Mouse (Mus musculus): ENCODE results near the gene Coa7. TPM values are rescaled to one million over a fixed set of nuclear protein-coding genes. Genes with fewer than 3 reads are reported as not detected.

Coa7 gene
- 10 to 100 TPM; 16.1 to 26.8 (median 22.9) TPM for polyA plus RNA-seq (2017; shearing (Covaris generic))

DNA sequence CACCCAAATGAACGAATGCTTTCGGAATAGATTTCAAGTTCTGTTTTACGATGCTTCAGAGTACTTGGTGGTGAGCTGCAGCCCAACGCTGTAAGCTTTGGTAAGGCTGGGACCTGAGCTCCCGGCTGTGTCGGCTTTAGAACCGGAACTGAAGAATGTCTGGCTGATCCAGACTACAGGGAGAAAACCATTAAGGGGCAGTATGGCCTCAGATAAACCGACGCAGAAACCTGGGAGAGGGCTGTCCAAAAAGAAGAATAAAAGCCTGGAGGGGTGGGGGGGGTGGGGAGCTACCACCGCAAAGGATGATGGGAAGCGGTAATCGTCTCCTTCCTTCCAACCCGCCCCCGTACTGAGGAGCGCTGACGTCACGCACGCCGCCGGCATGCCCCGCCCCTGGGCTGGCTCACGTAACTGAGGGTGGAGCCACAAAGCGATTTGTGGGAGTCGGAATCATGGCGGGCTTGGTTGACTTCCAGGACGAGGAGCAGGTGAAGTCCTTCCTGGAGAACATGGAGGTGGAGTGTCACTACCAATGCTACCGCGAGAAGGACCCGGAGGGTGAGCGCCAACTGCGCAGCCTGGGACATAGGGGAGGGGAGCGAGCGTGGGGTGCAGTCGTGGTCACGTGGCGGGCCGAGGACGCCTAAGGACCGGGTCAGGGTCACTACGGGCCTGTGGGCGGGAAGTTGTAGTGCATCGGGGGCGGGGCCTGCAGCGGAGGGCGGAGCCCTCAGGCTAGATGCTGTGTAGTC, at the start of gene Coa7:
Gene Coa7 (plus strand): TSS at position 411 of the 755 bp plus-strand sequence.
- peak; percentile 94 for ATAC-seq

DNA sequence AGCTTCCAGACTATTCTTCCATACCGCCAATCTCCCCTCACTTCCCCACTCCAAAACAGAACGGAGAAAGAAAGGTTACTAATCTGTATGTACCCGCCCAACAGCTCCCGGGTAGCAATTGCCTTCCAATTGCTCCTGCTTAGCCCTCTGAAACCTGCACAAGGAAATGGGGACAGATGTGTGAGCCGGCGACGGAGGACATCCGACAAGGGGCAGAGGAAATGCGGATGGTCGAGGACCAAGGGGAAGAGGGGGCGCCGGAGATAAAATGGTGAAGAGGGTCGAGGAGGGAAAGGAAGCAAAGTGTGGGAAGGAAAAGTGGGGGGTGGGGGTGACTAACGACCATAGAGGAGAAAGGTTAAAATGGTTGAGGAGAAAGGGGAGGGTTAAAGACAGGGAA, 27.7 kb upstream of the Coa7 start:
- ATAC-seq, result peak; percentile 6

DNA sequence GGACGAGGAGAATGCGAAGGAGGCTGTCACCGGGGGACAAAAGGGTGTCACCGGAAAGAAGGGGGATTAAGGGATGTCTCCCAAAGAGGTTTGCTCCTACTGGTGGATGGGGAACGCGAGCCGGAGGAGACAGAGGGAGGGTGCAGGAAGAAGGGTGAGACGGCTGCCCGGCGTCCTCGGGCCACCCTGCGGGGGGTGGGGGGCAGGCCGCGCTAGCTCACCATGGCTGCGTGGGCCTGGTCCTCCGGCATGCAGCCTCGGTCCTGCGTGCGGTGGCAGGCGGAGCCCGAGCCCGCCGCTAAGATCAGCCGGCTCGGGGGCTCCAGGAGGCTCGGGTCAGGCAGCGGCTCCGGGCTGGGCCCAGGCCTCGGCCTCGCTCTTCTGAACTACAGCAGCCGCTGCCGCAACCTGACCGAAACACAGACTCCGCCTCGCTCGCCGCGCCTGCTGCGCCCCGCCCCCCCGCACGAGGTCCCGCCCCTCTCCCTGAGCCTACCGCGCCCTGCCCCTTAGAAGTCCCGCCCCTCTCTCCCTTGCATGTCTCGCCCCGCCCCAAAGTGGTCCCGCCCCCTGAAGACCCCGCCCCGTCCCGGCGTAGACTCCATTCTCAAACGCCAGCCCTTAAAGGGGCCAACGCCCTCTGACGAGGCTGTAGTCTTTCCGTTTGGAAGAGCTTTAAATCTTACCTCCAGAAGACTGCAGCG, 27.1 kb upstream of the Coa7 start, which contains the start of gene Zyg11b:
Gene Zyg11b (minus strand): TSS at position 427 of the 704 bp plus-strand sequence.
- ATAC-seq, result peak; percentile 88

DNA sequence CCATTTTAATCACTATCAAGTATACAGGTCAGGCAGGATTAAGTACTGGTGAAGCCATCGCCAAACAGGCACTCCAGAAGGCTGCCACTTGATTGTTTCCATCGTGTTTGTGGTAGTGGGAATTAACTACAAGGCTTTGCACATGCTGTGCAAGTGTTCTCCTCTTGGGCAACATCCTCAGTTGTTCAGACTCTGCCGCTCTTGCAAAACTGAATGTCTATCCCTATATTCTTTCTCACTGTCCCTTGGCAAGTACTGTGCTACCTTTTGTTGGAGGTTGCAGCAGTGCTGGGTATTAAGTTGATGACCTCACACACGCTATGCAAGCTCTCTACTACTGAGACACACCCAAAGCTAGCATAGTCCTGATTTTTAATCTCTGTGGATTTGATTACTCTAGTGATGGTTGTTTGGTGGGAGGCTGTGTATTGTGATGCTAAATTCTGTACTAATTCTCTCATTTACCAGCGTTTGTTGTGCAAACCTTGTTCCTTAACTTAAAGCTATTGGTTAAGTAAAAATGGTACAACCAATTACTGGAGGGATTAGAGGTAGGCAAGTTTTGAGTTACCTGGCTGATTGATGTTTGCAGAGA, 25.5 kb upstream of the Coa7 start:
- no peak for ATAC-seq

DNA sequence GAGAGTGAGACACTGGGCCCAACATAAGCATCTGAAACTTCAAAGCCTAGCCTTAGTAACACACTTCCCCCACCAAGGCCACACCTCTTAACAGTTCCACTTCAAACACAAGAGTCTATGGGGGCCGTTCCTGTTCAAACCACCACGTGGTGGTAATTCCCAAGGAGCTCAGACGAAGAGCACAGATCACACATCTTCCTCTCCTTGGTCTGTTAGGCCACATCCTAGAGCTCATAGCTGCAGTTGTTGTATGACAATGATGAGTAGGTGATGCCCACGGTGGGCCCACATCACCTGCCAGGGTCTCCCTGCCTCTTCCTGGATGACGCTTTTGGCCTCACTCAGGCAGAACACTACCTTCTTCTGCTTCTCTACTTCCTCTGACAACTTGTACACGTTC, 17.2 kb upstream of the Coa7 start:
- peak; percentile 80 for ATAC-seq

DNA sequence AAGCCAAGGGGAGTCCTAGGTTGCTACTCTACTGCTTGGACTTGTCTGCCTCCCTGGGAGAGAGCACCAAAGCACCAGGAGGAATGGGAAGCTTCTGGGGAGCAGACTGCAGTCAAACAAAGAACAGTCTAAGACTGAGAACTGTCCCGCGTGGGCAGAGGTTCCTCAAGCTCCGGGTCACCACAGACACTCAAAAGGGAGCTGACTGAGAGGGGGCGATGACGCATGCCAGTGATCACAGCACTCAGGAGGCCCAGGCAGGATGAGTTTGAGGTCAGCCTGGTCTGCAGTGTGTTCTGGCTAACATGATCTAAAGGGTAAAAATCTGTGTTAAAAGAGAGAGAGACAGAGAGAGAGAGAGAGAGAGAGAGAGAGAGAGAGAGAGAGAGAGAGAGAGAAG, 13.9 kb upstream of the Coa7 start:
- ATAC-seq, result no peak

DNA sequence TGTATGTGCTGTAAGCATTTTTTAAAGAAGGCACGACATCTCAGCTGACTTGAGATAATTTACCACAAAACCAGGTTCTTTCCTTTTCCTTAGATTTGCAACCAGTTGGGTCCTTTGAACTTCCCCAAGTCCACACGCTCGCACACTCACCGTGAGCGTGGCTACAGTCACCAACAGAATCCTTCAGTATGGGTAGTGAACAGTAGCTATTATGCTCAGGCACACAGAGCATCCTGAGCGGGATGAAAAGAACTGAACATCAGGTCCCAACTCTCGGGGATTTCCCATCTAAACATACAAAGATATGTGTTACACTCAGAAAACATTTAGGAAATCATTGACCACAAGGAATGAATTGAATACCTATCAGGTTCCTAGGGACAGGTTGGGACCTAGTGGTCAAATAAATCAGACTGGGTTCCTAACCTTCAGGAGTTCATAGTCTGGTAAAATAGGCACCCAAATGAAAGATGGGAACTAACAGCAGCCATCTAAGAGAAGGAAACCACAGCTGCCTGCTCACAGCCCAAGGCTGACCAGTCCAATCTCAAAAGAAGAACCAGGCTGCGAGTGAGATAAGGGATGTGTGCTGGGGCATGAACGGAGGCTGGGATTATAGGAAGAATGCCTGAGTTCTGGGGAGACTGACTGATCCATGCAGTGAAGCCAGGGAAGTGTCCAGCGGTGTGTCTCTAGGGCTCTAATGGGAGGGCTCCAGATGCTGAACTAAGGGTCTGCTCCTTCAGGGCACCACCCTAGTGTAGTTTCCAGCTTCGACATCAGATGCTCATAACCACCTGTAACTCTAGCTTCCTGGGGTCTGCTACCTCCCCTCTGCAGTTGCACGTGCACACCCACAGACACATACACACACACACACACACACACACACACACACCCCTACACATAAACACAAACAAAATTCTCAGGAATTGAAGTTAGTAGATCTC, 10.0 kb upstream of the Coa7 start:
- ATAC-seq, result peak; percentile 8

DNA sequence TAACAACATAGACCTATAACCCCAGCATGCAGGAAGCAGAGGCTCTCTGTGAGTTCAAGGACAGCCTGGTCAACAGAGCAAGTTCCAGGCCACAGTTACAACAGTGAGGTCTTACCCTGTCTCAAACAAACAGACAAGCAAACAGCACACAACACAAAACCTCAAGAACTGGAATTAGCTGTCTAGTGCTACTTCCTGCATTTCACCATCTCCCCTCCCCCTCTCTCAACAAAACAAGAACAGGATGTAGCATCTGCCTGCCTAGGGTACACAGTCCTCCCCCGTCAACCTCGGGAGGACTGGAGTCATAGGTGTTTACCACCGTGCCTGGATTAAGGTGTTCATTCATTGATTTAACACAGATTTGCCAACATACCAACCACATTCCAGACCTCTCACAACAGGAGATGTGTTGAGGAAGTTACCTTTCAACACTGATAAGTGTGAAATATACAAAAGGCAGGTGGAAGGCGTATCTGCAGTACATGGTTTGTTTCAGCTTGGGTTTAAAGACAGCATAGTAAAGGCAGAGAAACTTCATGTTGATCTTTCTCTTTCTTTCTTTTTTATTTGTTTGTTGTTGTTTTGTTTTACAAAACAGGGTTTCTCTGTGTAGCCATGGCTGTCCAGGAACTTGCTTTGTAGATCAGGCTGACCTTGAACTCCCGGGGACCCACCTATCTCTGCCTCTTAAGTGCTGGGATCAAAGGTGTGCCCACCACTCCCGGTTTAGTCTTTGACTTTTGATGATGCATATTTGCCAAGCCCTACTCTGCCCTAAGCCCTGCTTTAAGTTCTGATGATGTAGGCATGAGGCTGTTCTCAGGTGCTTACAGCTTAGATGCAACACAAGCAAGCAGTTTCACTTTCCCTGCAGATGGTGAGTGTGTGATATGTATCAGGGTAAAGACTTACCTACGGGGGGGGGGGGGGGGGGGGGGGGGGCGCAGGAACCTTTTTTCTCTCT, 9.0 kb upstream of the Coa7 start:
- ATAC-seq, result peak; percentile 91

DNA sequence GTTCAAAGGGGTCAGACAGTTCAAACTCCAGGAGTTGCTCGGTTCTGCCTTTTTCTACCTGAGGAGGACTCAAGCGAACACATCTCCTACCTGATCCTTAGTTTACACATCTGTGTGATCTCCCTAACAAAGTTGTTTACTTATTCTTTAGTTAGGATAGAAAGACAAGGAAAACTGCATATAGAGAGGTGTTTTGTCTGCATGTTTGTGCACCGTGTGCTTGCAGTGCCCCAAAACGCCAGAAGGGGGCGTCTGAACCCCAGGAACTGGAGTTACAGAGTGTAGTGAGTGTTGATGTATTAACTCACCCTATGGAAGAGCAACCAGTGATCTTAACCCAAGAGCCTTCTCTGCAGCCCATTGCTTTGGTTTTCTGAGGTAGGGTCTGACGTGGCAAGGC, 8.2 kb upstream of the Coa7 start:
- ATAC-seq, result no peak

DNA sequence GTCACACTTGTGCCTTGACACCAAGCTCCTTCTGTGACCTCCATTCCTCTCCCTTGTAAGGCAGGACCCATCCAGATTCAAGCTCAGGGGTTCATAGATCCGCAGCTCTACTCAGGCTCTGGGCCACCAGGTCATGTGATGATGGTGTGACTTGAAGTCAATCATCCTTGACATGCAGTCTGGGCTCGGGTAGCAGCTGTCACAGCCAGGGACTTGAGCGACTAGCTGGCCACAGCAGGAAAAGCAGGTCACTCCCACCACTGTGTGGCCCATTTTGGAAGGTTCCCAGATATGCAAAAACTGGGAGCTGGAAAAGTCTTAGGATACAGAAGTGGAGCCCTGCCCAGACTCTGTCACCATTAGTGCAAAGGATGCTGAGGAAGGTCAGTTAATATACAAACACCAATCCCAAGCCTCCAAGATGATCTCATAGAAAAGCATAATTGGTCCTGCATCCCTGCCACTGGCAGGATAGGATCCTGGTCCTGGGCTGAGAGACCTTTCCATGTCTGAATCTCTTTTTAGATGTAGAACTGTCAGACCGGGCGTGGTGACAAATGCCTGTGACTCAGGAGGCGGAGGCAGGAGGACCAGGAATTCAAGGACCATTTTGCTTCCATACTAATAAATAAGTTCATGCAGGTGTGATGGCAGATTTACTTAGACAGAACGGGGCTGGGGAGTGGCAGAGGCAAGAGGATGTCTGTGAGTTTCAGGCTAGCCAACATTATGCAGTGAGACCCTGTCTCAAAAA, 7.1 kb upstream of the Coa7 start:
- no peak for ATAC-seq

DNA sequence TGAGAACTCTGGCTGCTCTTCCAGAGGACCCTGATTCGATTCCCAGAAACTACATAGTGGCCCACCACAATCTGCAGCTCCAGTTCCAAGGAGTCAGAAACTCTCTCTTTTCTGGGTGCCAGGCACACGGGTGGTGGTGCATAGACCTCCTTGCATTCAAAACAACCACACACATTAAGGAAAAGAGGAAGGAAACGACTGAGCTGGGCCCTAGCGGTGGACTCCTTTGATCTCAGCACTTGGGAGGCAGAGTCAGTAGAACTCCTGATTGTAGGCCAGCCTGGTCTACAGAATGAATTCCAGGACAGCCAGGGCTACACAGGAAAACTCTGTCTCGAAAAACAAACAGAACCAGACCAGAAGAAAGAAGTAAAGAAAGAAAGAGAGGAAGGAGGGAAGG, 4.4 kb upstream of the Coa7 start:
- no peak for ATAC-seq

DNA sequence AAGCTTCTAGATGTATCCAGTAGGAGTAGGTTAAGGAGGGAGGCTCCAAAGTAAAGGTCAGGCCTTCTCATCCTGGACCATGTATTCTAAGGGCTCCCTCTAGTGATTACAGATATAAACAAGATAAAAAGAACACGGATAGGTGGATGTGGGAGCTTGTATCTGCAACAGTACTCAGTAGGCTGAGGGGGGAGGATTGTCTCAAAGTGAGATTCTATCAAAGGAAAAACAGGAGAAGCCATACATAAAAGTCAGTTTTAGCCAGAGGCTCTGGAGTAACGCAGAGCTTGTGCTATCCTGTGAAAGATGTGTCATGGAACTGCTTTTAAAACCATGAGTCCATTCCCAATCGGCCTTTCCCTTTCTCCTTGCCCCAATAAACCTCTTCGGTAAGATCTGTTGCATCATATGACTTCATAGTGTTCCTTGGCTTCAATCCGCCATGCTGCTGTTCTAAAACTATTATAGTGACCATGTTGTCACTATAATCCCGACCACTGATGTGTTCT, 815 bp upstream of the Coa7 start:
- ATAC-seq, result peak; percentile 15

DNA sequence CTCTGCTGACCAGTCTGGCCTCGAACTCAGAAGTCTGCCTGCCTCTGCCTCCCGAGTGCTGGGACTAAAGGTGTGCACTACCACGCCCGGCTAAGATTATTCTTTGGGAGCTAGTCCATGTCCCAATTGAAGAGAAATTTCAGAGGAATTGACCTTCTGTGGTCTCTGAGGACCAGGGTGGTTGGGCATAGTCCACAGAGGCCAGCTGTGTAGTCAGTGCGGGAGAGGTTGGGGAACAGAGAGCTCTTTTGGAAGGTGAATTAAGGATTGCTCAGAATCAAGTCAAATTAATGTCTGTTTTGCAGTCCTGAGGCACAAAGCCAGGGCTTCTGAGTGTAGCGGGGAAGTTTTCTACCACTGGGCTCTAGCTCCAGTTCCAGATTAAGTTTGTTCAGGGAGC, 1.9 kb downstream of the Coa7 start:
- ATAC-seq, result no peak

DNA sequence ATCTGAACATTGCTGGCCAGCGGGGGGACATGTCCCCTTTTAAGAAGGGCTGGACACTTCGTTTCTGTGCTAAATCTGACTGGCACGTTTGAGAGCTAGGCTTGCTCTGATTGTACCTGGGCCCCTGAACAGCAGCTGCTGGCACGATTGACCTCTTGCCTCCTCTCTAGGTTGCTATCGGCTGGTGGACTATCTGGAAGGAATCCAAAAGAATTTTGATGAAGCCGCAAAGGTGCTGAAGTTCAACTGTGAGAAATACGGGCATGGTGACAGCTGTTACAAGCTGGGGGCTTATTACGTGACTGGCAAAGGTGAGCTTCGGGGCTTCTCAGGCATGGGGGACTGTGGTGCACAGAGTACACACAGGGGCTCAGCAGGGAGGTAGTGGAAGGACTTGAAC, 4.1 kb downstream of the Coa7 start:
- ATAC-seq, result no peak

DNA sequence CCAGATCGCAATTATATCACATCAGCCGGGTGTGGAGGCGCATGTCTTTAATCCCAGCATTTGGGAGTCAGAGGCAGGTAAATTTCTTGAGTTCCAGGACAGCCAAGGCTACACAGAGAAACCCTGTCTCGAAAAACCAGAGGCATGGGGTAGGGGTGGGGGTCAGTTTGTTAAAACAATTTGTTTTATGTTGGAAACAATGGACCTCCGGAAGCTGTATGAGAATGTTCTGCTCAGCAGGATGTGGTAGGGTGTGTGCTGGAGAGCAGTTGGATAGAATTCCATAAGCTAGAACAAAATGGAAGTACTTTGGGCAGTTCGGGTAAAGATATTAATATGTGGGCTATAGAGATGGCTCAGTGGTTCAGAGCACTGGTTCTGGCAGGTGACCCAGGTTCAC, 7.5 kb downstream of the Coa7 start:
- no peak for ATAC-seq

DNA sequence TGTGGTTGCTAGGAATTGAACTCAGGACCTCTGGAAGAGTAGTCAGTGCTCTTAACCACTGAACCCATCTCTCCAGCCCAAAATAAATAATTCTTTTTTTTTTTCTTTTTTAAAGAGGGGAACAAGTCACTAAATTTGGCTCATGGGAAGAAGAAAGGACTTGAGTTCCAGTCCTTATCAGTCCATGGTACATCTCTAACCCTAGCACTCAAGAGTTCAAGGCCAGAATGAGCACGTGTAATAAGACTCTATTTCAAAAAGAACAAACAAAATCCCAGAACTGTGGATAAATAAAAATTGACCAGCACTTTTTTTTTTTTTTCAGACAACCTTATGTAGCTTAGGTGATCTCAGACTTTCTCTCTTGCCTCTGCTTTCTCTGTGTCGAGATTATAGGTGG, 8.8 kb downstream of the Coa7 start:
- no peak for ATAC-seq

DNA sequence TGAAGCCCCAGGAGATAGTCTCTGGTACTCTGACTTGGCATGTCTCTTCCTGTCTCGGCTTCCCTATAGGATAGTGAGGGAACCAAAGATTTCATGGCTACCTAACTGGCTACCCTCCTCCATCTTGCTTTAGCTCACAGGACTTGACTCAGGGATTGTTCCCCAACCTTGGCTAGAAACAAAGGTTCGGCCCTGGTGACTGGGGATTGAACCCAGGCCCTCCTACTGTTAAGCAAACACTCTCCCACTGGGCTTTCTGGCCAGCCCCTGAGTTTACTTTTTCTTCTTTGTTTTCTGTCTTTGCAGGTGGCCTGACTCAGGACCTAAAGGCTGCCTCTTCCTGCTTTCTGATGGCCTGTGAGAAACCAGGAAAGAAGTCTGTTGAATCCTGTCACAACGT, 9.9 kb downstream of the Coa7 start:
- no peak for ATAC-seq

DNA sequence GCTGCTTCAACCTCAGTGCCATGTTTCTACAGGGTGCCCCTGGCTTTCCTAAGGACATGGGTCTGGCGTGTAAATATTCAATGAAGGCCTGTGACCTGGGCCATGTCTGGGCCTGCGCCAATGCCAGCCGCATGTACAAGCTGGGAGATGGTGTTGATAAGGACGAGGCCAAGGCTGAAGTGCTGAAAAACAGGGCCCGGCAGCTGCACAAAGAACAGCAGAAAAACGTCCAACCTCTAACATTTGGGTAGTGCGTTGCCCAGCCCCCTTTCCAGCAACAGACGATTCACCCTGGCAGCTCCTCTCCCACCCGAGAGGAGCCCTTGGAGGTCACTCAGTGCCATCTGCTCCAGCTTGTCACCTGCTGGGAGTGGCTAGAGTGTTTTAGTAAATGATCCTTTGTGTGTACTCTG, 10.4 kb downstream of the Coa7 start:
- no peak for ATAC-seq

DNA sequence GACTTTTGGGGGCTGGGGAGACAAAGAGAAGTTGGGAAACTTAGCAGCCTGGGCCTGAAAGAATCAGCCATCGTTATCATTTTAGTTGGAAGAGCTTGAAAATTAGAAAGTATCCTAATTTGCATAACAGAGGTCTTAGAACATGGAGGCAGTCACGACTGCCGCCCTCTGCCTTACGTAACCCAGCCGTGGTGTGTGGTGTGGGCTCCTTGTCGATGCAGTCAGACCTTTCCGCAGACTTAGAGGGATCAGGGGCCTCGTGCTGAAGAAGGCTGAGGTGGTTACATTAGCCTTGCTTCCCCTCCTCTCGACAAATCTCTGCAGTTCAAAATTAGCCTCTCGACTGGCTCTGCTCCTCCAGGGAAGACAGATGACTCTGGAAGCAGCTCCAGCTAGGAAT, 10.9 kb downstream of the Coa7 start:
- ATAC-seq, result no peak

DNA sequence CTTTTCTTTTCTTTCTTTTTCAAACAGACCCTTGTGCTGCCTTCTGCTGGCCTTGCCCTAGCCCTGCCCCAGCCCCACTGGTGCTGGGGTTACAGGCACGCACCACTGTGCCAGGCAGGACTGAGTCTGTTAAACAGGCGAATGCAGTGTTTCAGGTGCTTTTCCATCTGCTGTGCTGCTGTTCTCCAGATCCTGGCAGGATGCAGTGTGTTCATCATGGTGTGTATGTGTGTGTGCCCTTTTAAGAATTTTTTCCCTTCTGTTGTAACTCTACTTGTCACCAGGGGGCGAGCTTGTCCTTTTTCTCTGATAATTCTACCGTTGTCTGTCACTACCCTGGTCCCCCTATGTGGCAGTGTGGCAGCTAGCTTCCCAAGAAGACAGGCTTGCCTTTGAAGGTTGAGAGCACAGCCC, 11.3 kb downstream of the Coa7 start:
- peak; percentile 90 for ATAC-seq
